Mouse (Mus musculus): ENCODE measurements around the gene Gm11567.
"Not testable (repeated sequence)": the region's sequence is repeated elsewhere in the genome, so short reads cannot be mapped to it uniquely, and the experiment has no call there.

Gene Gm11567

GRCm38 (mm10) chr11:99878887-99879286 is at the start of gene Gm11567:
Gm11567 (plus strand) TSS chr11:99879187.
- not testable (repeated sequence) for DNase-seq

GRCm38 (mm10) chr11:99837966-99838365 is 41.0 kb upstream of the Gm11567 start, which contains the start of gene 2300003K06Rik:
2300003K06Rik (minus strand) TSS chr11:99838066.
- no peak for DNase-seq

- DNase-seq, result no peak
Observed at GRCm38 (mm10) chr11:99842185-99842584, 36.8 kb upstream of the Gm11567 start.

GRCm38 (mm10) chr11:99846746-99847145 is 32.2 kb upstream of the Gm11567 start:
- DNase-seq, result peak; percentile 84

GRCm38 (mm10) chr11:99851508-99851907 is 27.5 kb upstream of the Gm11567 start, which contains the start of gene Krtap4-16:
Krtap4-16 (minus strand) TSS chr11:99851608.
- no peak for DNase-seq

GRCm38 (mm10) chr11:99854121-99854520 is 24.9 kb upstream of the Gm11567 start:
- no peak for DNase-seq

GRCm38 (mm10) chr11:99857617-99858016 is 21.4 kb upstream of the Gm11567 start, which contains the start of gene Gm11568:
Gm11568 (plus strand) TSS chr11:99857917.
- no peak for DNase-seq

- no peak for DNase-seq
Observed at GRCm38 (mm10) chr11:99858761-99859160, 20.2 kb upstream of the Gm11567 start.

GRCm38 (mm10) chr11:99864176-99864575 is 14.8 kb upstream of the Gm11567 start, which contains the start of gene Gm11559:
Gm11559 (plus strand) TSS chr11:99864476.
- DNase-seq, result not testable (repeated sequence)

- not testable (repeated sequence) for DNase-seq
Observed at GRCm38 (mm10) chr11:99873089-99873488, 5.9 kb upstream of the Gm11567 start, which contains the start of gene Krtap9-1. Krtap9-1 (plus strand) TSS chr11:99873389.

- DNase-seq, result no peak
Observed at GRCm38 (mm10) chr11:99907620-99908019, 28.6 kb downstream of the Gm11567 start, which contains the start of gene Krtap31-1. Krtap31-1 (plus strand) TSS chr11:99907920.

- no peak for DNase-seq
Observed at GRCm38 (mm10) chr11:99914451-99914850, 35.5 kb downstream of the Gm11567 start, which contains the start of gene Gm11565. Gm11565 (plus strand) TSS chr11:99914751.
